Mouse (Mus musculus): ENCODE measurements around the gene Trip12.

Gene Trip12

GRCm38 (mm10) chr1:84777455-84777854 lies 62.9 kb downstream of the Trip12 start:
- DNase-seq = no peak

GRCm38 (mm10) chr1:84758843-84759242 lies 81.5 kb downstream of the Trip12 start:
- no peak for DNase-seq

GRCm38 (mm10) chr1:84742156-84742555 lies 98.2 kb downstream of the Trip12 start:
- no peak for DNase-seq

- DNase-seq = no peak
Observed at GRCm38 (mm10) chr1:84740080-84740479, 100.2 kb downstream of the Trip12 start.

DNA sequence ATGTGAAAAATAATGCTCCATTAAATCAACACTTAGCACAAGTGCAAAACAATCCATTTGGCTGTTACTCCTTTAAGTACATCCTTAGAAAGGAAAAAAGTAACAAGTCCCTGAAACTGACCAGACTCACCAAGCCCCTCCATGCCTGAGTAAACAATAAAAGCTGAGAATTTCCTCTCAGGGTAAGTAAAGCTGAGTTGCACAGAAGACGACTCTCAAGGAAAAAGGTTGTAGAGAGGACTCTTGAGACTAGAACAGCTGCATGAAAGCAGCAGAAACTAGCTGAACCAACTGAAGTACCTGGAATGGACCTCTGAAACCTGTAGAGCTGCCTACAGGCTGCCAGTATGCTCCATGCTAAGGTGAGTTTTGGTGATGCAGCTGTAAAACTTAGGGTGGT lies 103.2 kb downstream of the Trip12 start:
- DNase-seq = no peak

DNA sequence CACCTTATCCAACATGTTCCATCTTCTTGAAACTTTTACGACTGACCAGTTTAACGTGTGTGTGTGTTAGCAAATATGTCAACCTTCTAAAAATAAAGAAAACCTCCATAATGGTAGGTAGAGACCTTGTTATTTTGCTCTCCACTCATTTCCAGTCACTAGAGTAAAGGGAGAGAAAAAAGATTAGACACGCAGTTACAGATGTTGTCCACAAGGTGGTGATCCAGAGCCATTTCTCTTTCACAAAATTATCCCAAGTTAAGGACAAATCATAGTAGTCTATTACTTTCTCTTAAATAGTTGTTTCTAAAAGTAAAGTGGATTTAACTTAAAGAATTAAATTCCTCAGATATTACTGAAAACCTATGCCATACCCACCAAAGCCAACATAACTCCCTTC lies 106.5 kb downstream of the Trip12 start:
- peak; percentile 7 for DNase-seq

GRCm38 (mm10) chr1:84731763-84732162 lies 108.6 kb downstream of the Trip12 start:
- DNase-seq = no peak

DNA sequence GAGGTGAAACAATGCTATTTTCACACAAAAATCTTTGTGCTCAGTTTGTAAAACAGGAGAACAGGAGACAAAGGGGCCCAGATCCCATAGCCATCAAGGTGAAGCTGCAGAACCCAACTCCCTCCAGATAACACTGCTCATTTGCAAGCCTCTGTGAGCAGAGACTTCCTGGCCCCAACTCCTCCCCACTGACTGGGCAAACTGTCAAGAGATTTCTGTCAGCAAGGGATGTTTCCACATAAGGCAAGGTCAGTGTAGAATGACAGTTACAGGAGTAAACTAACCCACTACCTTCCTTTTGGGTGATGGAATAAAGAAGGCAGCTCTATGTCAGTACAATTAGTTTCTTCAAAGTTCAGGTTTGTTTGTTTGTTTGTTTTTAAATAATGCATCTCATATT lies 117.5 kb downstream of the Trip12 start:
- DNase-seq = peak; percentile 8

DNA sequence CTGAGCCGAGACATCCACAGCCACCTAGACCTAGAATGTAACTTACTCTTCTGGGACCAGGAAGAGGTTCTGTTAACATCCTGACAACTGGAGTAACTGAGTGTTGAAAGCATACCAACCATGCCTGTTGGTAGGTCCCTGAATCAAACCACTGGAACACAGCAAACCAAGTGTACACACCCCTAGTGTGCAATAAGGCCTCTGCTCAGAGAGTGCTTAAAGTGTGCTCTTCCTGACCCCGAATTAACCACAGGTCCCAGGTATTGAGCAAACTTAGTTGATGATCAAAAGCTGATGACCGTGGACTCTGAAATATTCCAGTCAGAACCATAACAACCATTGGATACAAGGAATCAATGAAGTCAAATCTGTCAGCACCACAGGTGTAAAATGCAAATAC lies 117.9 kb downstream of the Trip12 start:
- no peak for DNase-seq

DNA sequence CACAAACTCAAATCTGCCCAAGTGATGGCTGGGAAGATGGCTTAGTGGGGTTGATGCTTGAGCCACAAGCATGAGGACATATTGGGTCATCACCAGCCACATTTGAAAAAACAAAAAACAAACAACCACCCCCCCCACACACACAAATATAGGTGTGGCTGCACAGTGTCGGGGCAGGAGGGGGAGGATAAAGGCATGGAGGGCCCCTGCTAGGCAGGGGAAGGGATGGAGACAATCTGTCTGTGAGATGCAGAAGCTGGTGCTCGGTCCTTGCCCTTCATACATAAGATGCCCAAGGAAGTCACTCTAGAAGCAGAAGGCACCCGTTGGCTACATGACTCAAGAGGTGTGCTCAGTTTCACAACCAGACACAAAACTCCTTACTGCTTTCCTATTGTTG lies 118.4 kb downstream of the Trip12 start:
- no peak for DNase-seq

- DNase-seq = no peak
Observed at GRCm38 (mm10) chr1:84709810-84710785, 130.2 kb downstream of the Trip12 start.

DNA sequence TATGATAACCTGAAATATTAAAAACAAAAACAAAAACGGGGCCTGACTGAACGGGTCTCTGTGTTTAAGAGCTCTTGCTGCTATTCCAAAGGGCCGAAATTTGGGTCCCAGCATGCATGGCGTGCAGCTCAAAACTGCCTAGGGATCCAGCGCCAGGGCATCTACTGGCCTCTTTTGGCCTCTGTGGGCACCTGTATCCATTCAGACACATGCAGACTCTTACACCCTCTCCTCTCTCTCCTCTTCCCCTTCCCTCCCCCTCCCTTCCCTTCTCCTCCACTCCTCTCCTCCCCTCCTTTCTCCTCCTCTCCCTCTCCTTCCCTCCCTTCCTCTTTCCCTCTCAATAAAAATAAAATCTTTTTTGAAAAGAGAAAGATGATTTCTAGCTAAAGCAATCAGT lies 130.9 kb downstream of the Trip12 start:
- DNase-seq = no peak

DNA sequence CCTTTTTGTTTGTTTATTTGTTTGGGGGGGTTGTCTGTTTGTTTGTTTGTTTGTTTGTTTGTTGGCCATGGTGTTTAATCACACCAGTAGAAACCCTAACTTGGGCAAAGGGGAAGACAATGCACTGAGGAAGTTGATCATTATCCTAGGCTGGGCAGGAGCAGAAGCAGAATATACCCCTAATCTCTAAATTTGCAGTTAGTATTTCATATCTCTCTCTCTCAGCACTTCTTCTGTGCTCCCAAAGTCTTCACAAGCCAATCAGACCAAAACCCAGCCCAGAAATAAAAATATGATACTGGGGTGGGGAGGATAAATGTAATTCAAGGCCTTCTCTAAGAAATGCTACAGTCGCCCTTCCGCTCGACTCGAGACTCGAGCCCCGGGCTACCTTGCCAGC lies 140.1 kb downstream of the Trip12 start:
- no peak for DNase-seq

DNA sequence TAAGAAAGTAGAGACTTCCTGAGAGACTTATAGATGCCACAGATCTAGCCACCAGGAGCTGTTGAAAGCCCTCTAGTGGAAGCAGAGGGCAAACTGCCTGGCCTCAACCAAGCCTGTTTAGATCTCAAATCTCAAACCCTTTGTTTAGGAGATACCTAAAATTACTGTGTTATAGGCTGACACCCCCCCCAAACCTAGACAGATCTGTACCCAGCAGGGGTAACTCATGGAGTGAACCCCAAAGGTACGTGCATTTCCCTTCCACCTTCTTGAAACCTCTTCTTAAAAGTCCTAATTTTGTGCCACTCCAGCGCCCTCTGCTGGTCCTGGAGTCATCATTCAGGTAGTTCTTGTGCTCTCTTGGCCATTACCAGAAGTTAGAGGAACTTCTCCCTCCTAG lies 143.2 kb downstream of the Trip12 start:
- DNase-seq = no peak

DNA sequence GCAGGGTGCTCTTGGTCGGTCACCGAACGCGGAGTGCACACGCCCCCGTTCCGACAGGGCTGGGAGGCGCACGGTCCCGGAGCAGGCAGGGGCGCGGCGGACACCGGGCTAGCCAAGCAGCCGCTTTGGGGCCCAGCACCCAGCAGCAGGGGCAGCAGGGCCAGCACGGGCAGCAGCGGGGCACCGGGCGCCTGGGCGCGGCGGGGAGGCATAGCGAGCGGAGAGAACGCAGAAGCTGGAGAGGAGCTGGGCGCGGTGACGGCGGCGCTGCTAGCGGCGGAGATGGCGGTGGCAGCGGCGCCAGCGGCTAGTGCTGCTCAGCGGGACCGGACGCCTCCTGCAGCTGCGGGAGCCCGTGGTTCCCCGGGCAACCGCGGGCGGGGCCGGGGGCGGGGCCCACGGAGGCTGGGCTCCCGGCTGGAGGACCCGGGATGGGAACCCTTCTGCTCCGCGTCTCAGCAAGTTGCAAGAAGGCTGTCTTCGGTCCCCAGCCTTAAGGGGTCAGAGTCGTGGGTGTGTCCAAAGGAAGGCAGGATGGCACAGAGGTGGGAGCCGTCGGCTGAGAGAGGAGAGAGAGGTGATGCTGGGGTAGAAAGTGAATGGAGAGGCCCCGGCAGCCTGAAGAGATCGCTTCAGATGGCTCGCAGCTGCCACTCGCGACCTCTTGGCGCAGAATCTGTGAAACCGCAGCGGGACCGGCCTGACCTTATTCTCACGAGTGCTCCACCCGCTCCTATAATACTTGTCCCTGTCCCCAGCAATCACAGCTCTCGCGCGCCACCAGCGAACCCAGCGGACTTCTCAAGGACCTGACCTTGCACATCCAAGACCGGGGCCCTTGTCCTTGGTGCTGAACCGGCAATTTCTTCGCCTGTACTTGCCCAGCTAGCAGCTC lies 144.6 kb downstream of the Trip12 start, which contains the start of gene Dner:
Gene Dner (minus strand): TSS at position 705 of the 895 bp plus-strand sequence.
- DNase-seq = peak; percentile 86

DNA sequence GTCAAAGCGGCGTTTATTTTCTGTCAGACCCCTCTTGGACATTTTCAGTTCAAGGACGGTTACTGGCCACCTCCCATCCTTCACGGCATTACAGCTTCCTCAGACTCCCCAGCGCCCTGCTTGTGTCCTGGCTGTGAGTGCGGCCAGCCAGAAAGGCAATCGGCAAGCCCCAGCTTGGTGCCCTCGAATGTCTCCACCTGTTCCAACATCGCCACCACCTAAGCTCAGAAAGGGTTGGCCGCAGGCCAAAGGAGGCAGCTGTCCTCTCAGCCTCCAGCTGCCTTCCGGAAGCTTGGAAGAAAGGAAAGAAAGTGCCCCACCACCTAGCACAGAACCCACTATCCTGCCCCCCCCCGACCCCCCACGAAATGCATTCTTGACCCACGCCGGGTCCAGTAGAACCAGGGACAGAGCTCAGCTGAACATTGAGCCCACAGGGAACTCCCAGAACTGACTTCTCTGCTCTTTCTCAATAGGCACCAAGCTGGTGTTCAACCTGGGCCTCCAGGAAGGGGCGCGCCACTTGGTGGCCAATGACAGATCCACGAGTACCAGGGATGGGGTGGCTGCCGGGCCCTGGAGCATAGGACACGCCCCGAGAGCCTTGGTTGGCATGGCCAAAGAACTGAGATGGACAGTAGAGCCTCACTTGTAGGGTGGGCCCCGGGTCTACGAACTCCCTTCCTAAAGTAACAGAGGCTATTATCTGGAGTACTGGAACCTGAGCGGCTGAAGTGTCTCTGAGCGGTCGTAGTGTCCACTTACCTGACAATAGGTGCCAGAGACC lies 145.4 kb downstream of the Trip12 start:
- no peak for DNase-seq

DNA sequence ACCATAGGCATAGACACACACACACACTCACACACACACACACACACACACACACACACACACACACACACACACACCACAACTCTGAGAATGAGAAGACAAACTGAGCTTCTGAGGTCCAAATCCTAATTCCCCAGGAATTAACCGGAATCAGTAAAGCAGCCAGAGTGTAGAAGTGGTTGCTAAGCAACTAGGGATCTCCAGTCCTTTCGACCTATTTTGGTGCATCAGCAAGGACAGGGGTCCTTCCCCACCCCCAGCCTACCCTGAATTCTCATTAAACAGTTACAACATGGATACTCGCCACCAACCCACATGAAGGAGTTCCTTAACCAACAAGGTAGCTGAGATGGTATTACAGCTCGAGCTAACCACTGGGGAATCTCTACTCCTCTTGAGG lies 162.4 kb downstream of the Trip12 start:
- no peak for DNase-seq

Data from lung, postnatal 10 days (tissue).